Mouse (Mus musculus): ENCODE data around the gene Ankrd13b.

Ankrd13b gene

GRCm38 (mm10) chr11:77468397-77468796 is 21.1 kb downstream of the Ankrd13b start:
- in situ Hi-C loops (cut with MboI; ENCODE audit: low pct_unique_long_range_greater_than_20kb in 1 of 2, low sequenced_read_pairs in 2 of 2, unreplicated experiment in 1 of 2), result no loop called here

DNA sequence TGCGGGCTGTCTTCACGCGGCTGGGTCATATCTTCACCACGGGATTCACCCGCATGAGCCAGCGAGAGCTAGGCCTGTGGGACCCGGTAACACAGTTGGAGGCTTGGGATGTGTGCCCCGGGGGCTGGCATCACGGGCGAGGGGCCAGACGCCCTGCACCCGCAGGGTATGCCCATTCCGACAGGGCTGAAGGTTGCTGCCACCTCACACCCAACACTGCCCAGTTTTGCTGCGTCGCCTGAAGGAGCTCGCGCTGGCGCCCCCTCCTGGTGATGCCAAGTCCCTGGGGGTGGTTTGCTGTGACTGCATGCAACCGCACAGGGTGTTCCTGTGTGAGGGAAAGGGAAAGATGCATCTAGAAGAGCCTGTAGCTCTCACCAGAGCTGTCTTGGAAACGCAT is 21.7 kb downstream of the Ankrd13b start:
- in situ Hi-C loops (cut with MboI; ENCODE audit: low pct_unique_long_range_greater_than_20kb in 1 of 2, low sequenced_read_pairs in 2 of 2, unreplicated experiment in 1 of 2), result no loop called here

- in situ Hi-C loops (cut with MboI; ENCODE audit: low pct_unique_long_range_greater_than_20kb in 1 of 2, low sequenced_read_pairs in 2 of 2, unreplicated experiment in 1 of 2), result no loop called here
These were observed 22.3 kb downstream of the Ankrd13b start for GRCm38 (mm10) chr11:77467157-77467556.

- in situ Hi-C loops (cut with MboI; ENCODE audit: low pct_unique_long_range_greater_than_20kb in 1 of 2, low sequenced_read_pairs in 2 of 2, unreplicated experiment in 1 of 2), result no loop called here
These were observed 22.9 kb downstream of the Ankrd13b start for GRCm38 (mm10) chr11:77466544-77466943.

DNA sequence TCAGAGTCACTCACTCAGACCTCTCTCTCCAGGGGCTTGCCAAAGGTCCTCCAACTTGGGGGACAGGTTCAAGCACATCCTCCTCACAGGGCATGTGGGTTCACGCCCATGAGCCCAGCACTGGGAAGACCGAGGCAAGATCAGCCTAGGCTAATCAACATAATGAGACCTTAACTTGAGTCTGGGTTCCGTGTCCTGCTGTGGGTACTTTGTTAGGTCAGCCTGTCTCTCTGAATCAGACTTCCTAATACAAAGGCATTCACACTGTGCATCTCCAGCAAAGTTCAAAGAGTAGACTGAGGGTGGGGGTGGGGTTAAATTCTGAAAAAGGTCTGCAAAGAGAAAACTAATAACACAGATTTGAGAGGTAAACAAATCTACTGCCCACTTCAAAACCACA is 24.4 kb downstream of the Ankrd13b start:
- in situ Hi-C loops (cut with MboI; ENCODE audit: low pct_unique_long_range_greater_than_20kb in 1 of 2, low sequenced_read_pairs in 2 of 2, unreplicated experiment in 1 of 2), result no loop called here

DNA sequence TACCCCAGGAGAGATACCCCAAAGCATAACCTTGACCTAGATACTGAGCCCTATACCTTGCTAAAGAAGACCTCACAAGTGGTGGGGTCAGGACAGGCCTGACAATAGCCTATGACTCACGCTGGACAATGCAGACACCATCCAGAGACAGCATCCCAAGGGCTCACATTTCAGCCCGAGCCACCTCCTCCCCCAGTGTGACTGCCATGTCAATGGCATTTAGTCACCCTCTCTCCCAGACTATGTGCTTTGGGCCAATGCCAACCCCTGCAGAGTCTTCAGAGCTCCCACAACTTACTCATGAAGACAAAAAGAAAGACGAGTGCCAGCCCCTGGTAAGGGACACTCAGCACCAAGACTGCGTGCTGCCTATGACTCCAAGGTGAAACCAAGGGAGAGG is 24.8 kb downstream of the Ankrd13b start:
- in situ Hi-C loops (cut with MboI; ENCODE audit: low pct_unique_long_range_greater_than_20kb in 1 of 2, low sequenced_read_pairs in 2 of 2, unreplicated experiment in 1 of 2), result no loop called here

DNA sequence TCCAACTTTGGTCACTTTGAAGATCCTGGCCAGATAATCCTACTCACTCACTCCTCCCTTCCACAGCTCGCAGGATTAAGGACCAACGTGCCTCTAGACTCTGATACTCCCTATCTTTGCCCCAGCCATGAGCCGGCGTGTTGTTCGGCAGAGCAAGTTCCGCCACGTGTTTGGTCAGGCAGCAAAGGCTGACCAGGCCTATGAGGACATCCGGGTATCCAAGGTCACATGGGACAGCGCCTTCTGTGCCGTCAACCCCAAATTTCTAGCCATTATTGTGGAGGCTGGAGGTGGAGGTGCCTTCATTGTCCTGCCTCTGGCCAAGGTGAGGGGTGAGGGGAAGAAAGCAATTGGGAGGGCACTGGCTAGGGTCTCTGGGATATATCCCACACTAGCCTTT is 25.7 kb downstream of the Ankrd13b start:
- in situ Hi-C loops (cut with MboI; ENCODE audit: low pct_unique_long_range_greater_than_20kb in 1 of 2, low sequenced_read_pairs in 2 of 2, unreplicated experiment in 1 of 2), result no loop called here

- in situ Hi-C loops (cut with MboI; ENCODE audit: low pct_unique_long_range_greater_than_20kb in 1 of 2, low sequenced_read_pairs in 2 of 2, unreplicated experiment in 1 of 2), result no loop called here
These were observed 26.4 kb downstream of the Ankrd13b start for GRCm38 (mm10) chr11:77463101-77463445.

- in situ Hi-C loops (cut with MboI; ENCODE audit: low pct_unique_long_range_greater_than_20kb in 1 of 2, low sequenced_read_pairs in 2 of 2, unreplicated experiment in 1 of 2), result no loop called here
These were observed 27.0 kb downstream of the Ankrd13b start, which contains the start of gene Coro6 for GRCm38 (mm10) chr11:77462283-77463100. TSS of gene Coro6 (plus strand) at chr11:77462411.

- in situ Hi-C loops (cut with MboI; ENCODE audit: low pct_unique_long_range_greater_than_20kb in 1 of 2, low sequenced_read_pairs in 2 of 2, unreplicated experiment in 1 of 2), result no loop called here
These were observed 27.6 kb downstream of the Ankrd13b start for GRCm38 (mm10) chr11:77461856-77462255.

DNA sequence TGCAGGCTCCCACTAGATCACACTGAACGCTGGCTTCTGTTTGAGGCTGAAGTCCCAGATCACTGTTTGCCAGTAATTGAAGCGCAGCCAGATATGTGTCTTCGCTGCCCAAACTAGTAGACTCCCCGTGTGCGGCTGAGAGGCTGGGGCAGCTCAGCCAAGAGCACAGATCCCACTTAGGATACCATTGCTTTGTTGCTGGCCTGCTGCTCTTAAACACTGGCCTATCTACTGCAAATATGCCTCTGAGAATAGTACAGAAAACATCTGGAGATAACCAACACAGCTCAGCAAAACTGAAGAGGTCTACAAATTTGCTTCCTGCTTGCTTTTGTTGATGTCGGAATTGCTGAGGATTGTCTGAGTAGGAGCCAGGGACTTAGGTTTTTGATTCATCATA is 32.6 kb downstream of the Ankrd13b start:
- in situ Hi-C loops (cut with MboI; ENCODE audit: low pct_unique_long_range_greater_than_20kb in 1 of 2, low sequenced_read_pairs in 2 of 2, unreplicated experiment in 1 of 2), result no loop called here

DNA sequence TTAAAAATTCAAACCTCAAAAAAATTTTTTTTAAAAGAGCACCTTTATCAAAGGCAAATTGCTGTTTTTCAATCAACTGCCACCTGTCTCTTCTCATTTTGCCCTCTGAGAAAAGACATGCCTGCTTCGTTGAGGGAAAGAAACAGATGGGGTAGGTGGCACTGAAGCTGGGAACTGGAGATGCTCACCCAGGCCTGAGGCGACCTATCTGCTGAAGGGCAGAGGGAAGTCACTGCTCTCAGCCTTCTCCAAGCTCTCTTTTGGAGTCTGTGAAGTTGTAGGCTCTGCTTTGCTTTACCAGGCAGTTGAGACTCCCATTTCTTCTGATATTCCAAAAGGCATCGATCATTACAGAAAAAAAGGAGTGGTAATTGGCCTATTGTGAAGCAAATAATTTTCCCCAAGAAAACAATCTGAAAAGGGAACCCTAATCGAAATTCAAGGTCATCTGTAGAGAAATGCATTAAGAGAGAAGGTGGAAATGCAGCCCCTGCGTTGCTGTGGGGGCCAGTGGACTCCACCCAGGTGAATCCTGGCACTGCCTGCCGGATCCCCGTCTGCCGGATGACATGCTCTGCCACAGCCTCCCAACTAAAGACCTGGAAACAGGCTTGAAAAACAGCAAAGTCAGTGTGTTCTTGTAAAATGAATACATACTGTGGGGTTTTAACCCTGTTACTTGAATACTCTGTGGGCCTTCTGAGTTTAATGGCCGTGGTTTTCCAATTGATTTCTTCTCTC is 33.5 kb downstream of the Ankrd13b start:
- in situ Hi-C loops (cut with MboI; ENCODE audit: low pct_unique_long_range_greater_than_20kb in 1 of 2, low sequenced_read_pairs in 2 of 2, unreplicated experiment in 1 of 2), result no loop called here

DNA sequence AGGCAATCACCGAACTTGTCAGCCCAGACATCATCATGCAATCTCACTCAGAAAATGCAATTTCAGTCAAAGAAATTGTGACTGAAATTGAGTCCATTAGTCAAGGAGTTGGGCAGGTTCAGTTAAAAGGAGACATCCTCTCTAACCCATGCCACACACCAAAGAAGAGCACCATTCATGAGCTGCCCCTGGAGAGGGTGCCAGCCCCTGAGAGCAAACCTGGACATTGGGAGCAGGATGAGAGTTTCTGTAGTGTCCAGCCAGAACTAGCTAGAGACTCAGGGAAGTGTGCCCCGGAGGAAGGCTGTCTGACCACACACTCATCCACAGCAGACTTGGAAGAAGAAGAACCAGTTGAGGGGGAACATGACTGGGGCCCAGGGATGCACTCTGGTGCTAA is 36.1 kb downstream of the Ankrd13b start:
- in situ Hi-C loops (cut with MboI; ENCODE audit: low pct_unique_long_range_greater_than_20kb in 1 of 2, low sequenced_read_pairs in 2 of 2, unreplicated experiment in 1 of 2), result no loop called here

- in situ Hi-C loops (cut with MboI; ENCODE audit: low pct_unique_long_range_greater_than_20kb in 1 of 2, low sequenced_read_pairs in 2 of 2, unreplicated experiment in 1 of 2), result no loop called here
These were observed 37.8 kb downstream of the Ankrd13b start for GRCm38 (mm10) chr11:77451670-77452069.

- in situ Hi-C loops (cut with MboI; ENCODE audit: low pct_unique_long_range_greater_than_20kb in 1 of 2, low sequenced_read_pairs in 2 of 2, unreplicated experiment in 1 of 2), result loop anchor here in 1 of 2 experiments (10.0 kb wide), 1 partner anchor 354 kb away; no protein-coding TSS in a partner anchor
These were observed 40.3 kb downstream of the Ankrd13b start for GRCm38 (mm10) chr11:77449224-77449623.

- in situ Hi-C loops (cut with MboI; ENCODE audit: low pct_unique_long_range_greater_than_20kb in 1 of 2, low sequenced_read_pairs in 2 of 2, unreplicated experiment in 1 of 2), result loop anchor here in 1 of 2 experiments (10.0 kb wide), 1 partner anchor 352 kb away; no protein-coding TSS in a partner anchor
These were observed 42.8 kb downstream of the Ankrd13b start for GRCm38 (mm10) chr11:77446628-77447041.

DNA sequence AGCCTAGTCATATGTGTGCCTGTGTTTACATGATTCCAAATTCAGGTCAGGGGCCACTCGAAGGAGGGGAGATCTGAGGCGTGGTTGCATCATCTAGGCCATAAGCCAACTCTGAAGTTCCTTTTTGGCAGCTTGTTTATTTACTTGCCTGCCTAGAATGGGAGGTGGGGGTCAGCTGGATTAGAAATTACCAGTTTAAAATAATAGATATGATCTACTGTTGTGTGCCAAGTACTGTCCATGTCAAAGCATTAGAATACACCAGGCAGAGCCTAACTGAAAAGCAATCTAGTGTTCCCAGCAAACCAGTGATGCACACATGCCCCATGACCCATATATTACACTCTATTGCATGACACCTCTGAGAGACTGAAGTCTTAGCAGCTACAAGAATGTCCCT is 44.5 kb downstream of the Ankrd13b start:
- in situ Hi-C loops (cut with MboI; ENCODE audit: low pct_unique_long_range_greater_than_20kb in 1 of 2, low sequenced_read_pairs in 2 of 2, unreplicated experiment in 1 of 2), result loop anchor here in 1 of 2 experiments (10.0 kb wide), 1 partner anchor 350 kb away; no protein-coding TSS in a partner anchor

DNA sequence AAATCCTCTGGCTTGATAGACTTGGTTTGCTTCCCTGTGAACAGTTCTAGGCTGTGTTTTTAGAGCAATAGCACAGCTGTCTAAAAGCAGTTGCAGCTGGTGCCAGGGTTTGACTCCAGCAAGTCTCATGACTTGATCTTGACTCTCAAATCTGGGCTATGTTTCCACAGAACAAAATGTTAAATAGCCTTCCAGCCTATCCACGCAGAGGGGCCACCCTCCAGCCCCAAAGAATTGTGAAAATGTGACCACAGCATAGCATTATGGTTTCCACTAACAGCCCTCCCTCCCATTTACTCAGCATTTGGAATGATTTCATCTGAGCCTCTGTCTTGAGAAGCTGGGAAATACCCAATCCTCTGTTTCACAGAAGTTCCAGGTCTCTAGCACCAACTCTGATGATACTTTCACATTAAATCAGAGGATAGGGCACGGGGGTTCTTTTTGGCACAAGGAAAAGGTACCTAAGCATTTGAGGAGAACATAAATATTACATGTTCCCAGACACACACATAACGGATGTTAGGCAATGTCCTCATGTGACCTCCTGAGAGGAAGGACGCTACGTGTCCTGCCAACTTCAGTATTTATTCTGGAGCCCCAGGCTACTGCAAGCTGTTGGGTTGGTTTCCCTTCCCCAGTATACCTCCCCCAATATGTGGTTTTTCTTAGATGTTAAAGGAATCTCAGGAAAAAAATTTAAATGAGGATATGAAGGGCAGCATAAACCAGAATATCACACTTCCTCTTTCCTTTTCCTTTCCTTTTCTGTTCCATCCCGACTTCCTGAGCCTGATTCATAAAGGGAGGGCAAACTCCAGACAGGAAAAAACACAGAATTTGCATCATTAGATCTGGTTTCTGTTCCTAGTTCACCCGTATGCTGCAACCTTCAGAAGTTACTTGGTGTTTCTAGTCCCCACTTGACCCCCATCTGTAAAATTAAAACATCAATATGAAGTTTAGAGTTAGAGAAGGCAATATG is 47.0 kb downstream of the Ankrd13b start:
- in situ Hi-C loops (cut with MboI; ENCODE audit: low pct_unique_long_range_greater_than_20kb in 1 of 2, low sequenced_read_pairs in 2 of 2, unreplicated experiment in 1 of 2), result loop anchor here in 1 of 2 experiments (10.0 kb wide), 1 partner anchor 348 kb away; no protein-coding TSS in a partner anchor

All from mouse embryonic stem cell (cell line).